Mouse (Mus musculus) C2C12 (cell line): ENCODE measurements around the gene Six6. TPM values are rescaled to one million over a fixed set of nuclear protein-coding genes. Genes with fewer than 3 reads are reported as not detected.

Experiments
- H3K27me3 ChIP-seq: one replicate; pipeline ENCODE4 v1.6.1; 2011; ENCODE audit not compliant: control insufficient read depth, insufficient read depth, insufficient read length
- H3K36me3 ChIP-seq: one replicate; pipeline ENCODE4 v1.6.1; 2011; ENCODE audit not compliant: control insufficient read depth, insufficient read depth
- H3K4me3 ChIP-seq: one replicate; pipeline ENCODE4 v1.5.1; 2011; ENCODE audit warnings: mild to moderate bottlenecking, control low read depth; ENCODE audit not compliant: poor library complexity, insufficient read depth, severe bottlenecking
- H3K79me2 ChIP-seq: one replicate; pipeline ENCODE4 v1.6.1; 2011; ENCODE audit not compliant: control insufficient read depth, insufficient read depth
- H3K79me3 ChIP-seq: one replicate; pipeline ENCODE4 v1.6.1; 2011; ENCODE audit warnings: low read depth, control low read depth
- H3ac ChIP-seq: one replicate; pipeline ENCODE3; 2011; ENCODE audit warnings: low read depth; ENCODE audit not compliant: control insufficient read depth, insufficient read length
- CEBPB ChIP-seq: IDR thresholded peaks from one replicate; pipeline ENCODE4 v1.6.1; 2011; ENCODE audit warnings: low read depth, mild to moderate bottlenecking, control low read depth, moderate library complexity
- CTCF ChIP-seq: IDR thresholded peaks from one replicate; pipeline ENCODE4 v1.5.1; 2011; ENCODE audit not compliant: control insufficient read depth, insufficient read depth, insufficient read length
- FOSL1 ChIP-seq: IDR thresholded peaks from one replicate; pipeline ENCODE4 v1.8.0; 2011; ENCODE audit warnings: mild to moderate bottlenecking, low read length; ENCODE audit not compliant: poor library complexity, insufficient read depth, severe bottlenecking
- MAX ChIP-seq: IDR thresholded peaks from one replicate; pipeline ENCODE4 v1.6.1; 2011; ENCODE audit warnings: mild to moderate bottlenecking, control low read depth
- MYOD1 ChIP-seq: IDR thresholded peaks from one replicate; pipeline ENCODE4 v1.6.1; 2011; ENCODE audit warnings: low read depth; ENCODE audit not compliant: control insufficient read depth, insufficient read length
- MYOG ChIP-seq: IDR thresholded peaks from one replicate; pipeline ENCODE4 v1.6.1; 2011; ENCODE audit not compliant: control insufficient read depth, insufficient read length; ENCODE audit errors: extremely low read depth
- USF1 ChIP-seq: IDR thresholded peaks from one replicate; pipeline ENCODE4 v1.6.1; 2011; ENCODE audit warnings: low read depth, mild to moderate bottlenecking, control low read depth, moderate library complexity
- polyA plus RNA-seq: library from polyadenylated mRNA; unstranded; fragments of >200 nt; fragmentation: generic; extraction: Trizol; gene quantifications from one replicate; pipeline ENCODE4 v1.2.1, GENCODE M21; 2012; ENCODE audit warnings: missing spikeins

The Six6 gene
- polyA plus RNA-seq, 1 experiment = not detected

GRCm38 (mm10) chr12:72962761-72963160 lies 23.1 kb downstream of the Six6 start:
- Histone ChIP-seq H3K79me3 (no peaks in the 10 kb centered on the region), H3K36me3 (no peaks in the 10 kb centered on the region), H3K27me3 (peaks cover 31% of the 10 kb centered on the region), H3K4me3 (no peak overlapping the region), H3K79me2 (no peaks in the 10 kb centered on the region), H3ac (no peak overlapping the region)
- TF ChIP-seq MYOG (no peak), CTCF (no peak), CEBPB (no peak), FOSL1 (no peak), USF1 (no peak), MAX (no peak), MYOD1 (no peak)

GRCm38 (mm10) chr12:72967541-72967940 lies 27.8 kb downstream of the Six6 start:
- Histone ChIP-seq H3K27me3 (peaks cover 26% of the 10 kb centered on the region), H3K4me3 (no peak overlapping the region), H3K36me3 (no peaks in the 10 kb centered on the region), H3K79me2 (no peaks in the 10 kb centered on the region), H3K79me3 (no peaks in the 10 kb centered on the region), H3ac (no peak overlapping the region)
- no peak for TF ChIP-seq MYOD1
- no peak for TF ChIP-seq USF1
- no peak for TF ChIP-seq MAX
- no peak for TF ChIP-seq CTCF
- no peak for TF ChIP-seq FOSL1
- no peak for TF ChIP-seq CEBPB
- no peak for TF ChIP-seq MYOG

- Histone ChIP-seq H3K79me2 (no peaks in the 10 kb centered on the region), H3K4me3 (no peak overlapping the region), H3ac (no peak overlapping the region), H3K79me3 (no peaks in the 10 kb centered on the region), H3K27me3 (peaks cover 26% of the 10 kb centered on the region), H3K36me3 (no peaks in the 10 kb centered on the region)
- TF ChIP-seq FOSL1 (no peak), MAX (no peak), USF1 (no peak), CTCF (no peak), MYOD1 (no peak), MYOG (no peak), CEBPB (no peak)
Measured at GRCm38 (mm10) chr12:72970620-72971019, 30.9 kb downstream of the Six6 start.

DNA sequence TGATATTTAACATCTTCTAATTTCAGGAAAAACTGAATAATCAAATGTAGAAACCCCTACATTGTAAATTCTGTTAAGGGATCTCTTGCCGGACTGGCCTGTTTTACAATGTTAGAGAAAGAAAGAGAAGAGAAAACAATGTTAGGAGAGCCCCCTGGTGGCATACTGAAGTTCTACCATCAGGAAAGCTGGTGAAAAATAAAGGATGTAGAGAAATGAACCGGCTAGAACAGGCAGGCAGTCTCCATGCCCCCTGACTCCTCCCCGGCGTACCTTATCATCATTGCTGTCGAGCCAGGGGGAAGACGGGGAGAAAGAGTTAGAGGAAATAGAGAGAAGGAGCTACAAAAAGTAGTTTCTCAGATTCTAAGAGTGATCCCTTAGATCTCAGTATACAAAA lies 33.5 kb downstream of the Six6 start:
- no peak overlapping the region for H3K4me3 ChIP-seq
- H3K79me2 ChIP-seq = no peaks in the 10 kb centered on the region

DNA sequence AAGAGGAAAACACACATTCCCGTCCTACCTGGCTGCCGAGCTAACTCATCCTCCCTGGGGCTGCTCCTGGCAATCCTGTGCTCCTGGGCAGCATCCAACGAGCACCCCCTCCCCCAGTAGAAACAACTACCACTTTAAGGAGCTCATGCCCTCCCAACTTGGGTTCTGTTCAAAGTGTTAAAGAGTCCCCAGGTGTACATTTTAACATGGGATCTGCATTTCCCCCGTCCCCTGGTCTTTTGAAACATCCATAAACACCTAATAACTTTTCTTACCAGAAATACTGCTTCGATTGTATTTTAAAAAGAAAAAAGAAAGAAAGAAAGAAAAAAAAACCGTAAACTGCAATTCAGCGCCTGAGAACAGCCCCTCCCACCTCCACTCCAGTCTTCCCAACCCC lies 36.5 kb downstream of the Six6 start:
- Histone ChIP-seq H3K36me3 (no peaks in the 10 kb centered on the region), H3K79me3 (no peaks in the 10 kb centered on the region), H3ac (no peak overlapping the region), H3K79me2 (no peaks in the 10 kb centered on the region), H3K4me3 (no peak overlapping the region), H3K27me3 (peaks cover 13% of the 10 kb centered on the region)
- TF ChIP-seq CTCF (no peak), USF1 (no peak), MYOG (no peak), MYOD1 (no peak), FOSL1 (no peak), MAX (no peak)

More for the DNA sequence above, 33.5 kb downstream of the Six6 start:
- H3K79me3 ChIP-seq = no peaks in the 10 kb centered on the region
- H3K27me3 ChIP-seq = peaks cover 6% of the 10 kb centered on the region
- no peak overlapping the region for H3ac ChIP-seq
- TF ChIP-seq CTCF = no peak
- TF ChIP-seq FOSL1 = no peak
- no peak for TF ChIP-seq MYOG
- no peak for TF ChIP-seq USF1
- TF ChIP-seq MAX = no peak
- no peak for TF ChIP-seq MYOD1
- TF ChIP-seq CEBPB = no peak
- H3K36me3 ChIP-seq = no peaks in the 10 kb centered on the region

DNA sequence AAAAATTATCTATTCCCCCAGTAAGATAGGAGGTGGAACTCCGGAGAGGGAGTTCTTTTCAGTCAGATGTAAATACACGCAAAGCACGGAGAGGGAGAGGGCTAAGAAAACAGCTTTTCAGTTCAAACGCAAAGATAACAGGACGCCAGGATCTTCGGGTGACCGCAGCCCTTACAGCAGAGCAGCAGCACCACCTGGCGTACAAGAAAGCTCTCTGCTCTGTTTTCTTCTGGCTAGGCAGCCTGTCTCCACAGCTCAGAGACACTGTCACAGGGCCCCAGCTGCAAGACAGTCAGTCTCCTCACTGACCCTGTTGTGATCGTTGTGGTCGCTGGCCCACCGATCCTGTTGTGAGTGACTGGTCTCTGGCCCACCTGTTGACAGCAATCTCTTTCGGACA lies 37.0 kb downstream of the Six6 start:
- no peaks in the 10 kb centered on the region for H3K79me3 ChIP-seq
- TF ChIP-seq CTCF (peak; percentile 89), USF1 (no peak)
- H3K4me3 ChIP-seq = no peak overlapping the region
- no peaks in the 10 kb centered on the region for H3K36me3 ChIP-seq
- H3K79me2 ChIP-seq = no peaks in the 10 kb centered on the region
- no peak overlapping the region for H3ac ChIP-seq
- H3K27me3 ChIP-seq = peaks cover 11% of the 10 kb centered on the region
